Mouse (Mus musculus): ENCODE results near the gene Opa3.

The Opa3 gene

GRCm38 (mm10) chr7:19227883-19228792, at the start of gene Opa3:
TSS of gene Opa3 (plus strand) at chr7:19228334.
- peak; percentile 98 for DNase-seq (ENCODE audit: low read depth in 2 of 2, low spot score in 2 of 2)

GRCm38 (mm10) chr7:19178443-19179092, 49.6 kb upstream of the Opa3 start:
- DNase-seq (ENCODE audit: low read depth in 2 of 2, low spot score in 2 of 2): peak; percentile 74 to 82

- DNase-seq (ENCODE audit: low read depth in 2 of 2, low spot score in 2 of 2): peak in 1 of 2 experiments; percentile 48
These were observed 49.0 kb upstream of the Opa3 start for GRCm38 (mm10) chr7:19179173-19179572.

GRCm38 (mm10) chr7:19179936-19180335, 48.2 kb upstream of the Opa3 start:
- no peak for DNase-seq (ENCODE audit: low read depth in 2 of 2, low spot score in 2 of 2)

- DNase-seq (ENCODE audit: low read depth in 2 of 2, low spot score in 2 of 2): no peak
These were observed 47.2 kb upstream of the Opa3 start for GRCm38 (mm10) chr7:19180862-19181429.

GRCm38 (mm10) chr7:19184250-19184649, 43.9 kb upstream of the Opa3 start:
- no peak for DNase-seq (ENCODE audit: low read depth in 2 of 2, low spot score in 2 of 2)

- no peak for DNase-seq (ENCODE audit: low read depth in 2 of 2, low spot score in 2 of 2)
These were observed 43.4 kb upstream of the Opa3 start for GRCm38 (mm10) chr7:19184758-19185157.

- DNase-seq (ENCODE audit: low read depth in 2 of 2, low spot score in 2 of 2): no peak
These were observed 33.5 kb upstream of the Opa3 start for GRCm38 (mm10) chr7:19194676-19195075.

GRCm38 (mm10) chr7:19196676-19197075, 31.5 kb upstream of the Opa3 start:
- DNase-seq (ENCODE audit: low read depth in 2 of 2, low spot score in 2 of 2): peak; percentile 39 to 62

- DNase-seq (ENCODE audit: low read depth in 2 of 2, low spot score in 2 of 2): peak; percentile 54 to 65
These were observed 30.1 kb upstream of the Opa3 start for GRCm38 (mm10) chr7:19197985-19198384.

- no peak for DNase-seq (ENCODE audit: low read depth in 2 of 2, low spot score in 2 of 2)
These were observed 26.5 kb upstream of the Opa3 start for GRCm38 (mm10) chr7:19201660-19202059.

GRCm38 (mm10) chr7:19202065-19202850, 25.9 kb upstream of the Opa3 start:
- no peak for DNase-seq (ENCODE audit: low read depth in 2 of 2, low spot score in 2 of 2)

GRCm38 (mm10) chr7:19208201-19208910, 19.8 kb upstream of the Opa3 start:
- DNase-seq (ENCODE audit: low read depth in 2 of 2, low spot score in 2 of 2): no peak

GRCm38 (mm10) chr7:19208944-19209472, 19.1 kb upstream of the Opa3 start:
- no peak for DNase-seq (ENCODE audit: low read depth in 2 of 2, low spot score in 2 of 2)

- no peak for DNase-seq (ENCODE audit: low read depth in 2 of 2, low spot score in 2 of 2)
These were observed 18.6 kb upstream of the Opa3 start for GRCm38 (mm10) chr7:19209494-19209893.

- no peak for DNase-seq (ENCODE audit: low read depth in 2 of 2, low spot score in 2 of 2)
These were observed 18.1 kb upstream of the Opa3 start for GRCm38 (mm10) chr7:19210010-19210409.

GRCm38 (mm10) chr7:19211041-19211675, 17.0 kb upstream of the Opa3 start:
- DNase-seq (ENCODE audit: low read depth in 2 of 2, low spot score in 2 of 2): no peak

- DNase-seq (ENCODE audit: low read depth in 2 of 2, low spot score in 2 of 2): no peak
These were observed 16.0 kb upstream of the Opa3 start, which contains the start of gene Gpr4 for GRCm38 (mm10) chr7:19211996-19212755. TSS of gene Gpr4 (plus strand) at chr7:19212538.

GRCm38 (mm10) chr7:19213385-19213784, 14.7 kb upstream of the Opa3 start:
- no peak for DNase-seq (ENCODE audit: low read depth in 2 of 2, low spot score in 2 of 2)
